Mouse (Mus musculus) heart, adult 18-20 months (tissue): ENCODE results near the gene Stk11. TPM values are rescaled to one million over a fixed set of nuclear protein-coding genes. Genes with fewer than 3 reads are reported as not detected.
"Not testable (repeated sequence)": the region's sequence is repeated elsewhere in the genome, so short reads cannot be mapped to it uniquely, and the experiment has no call there.

Source experiments
- DNase-seq, 2 experiments: peaks; one replicate each; pipeline ENCODE4 v3.0.0; 2021 to 2022; ENCODE audit warnings: mixed read lengths in 1 of 2
- total RNA-seq, 2 experiments: library from RNA; stranded (reverse); gene quantifications; 2 replicates each; pipeline ENCODE4 v1.2.3; 2021

Gene Stk11
- total RNA-seq, 2 experiments from 2014 or later: 127 to 149 TPM

DNA sequence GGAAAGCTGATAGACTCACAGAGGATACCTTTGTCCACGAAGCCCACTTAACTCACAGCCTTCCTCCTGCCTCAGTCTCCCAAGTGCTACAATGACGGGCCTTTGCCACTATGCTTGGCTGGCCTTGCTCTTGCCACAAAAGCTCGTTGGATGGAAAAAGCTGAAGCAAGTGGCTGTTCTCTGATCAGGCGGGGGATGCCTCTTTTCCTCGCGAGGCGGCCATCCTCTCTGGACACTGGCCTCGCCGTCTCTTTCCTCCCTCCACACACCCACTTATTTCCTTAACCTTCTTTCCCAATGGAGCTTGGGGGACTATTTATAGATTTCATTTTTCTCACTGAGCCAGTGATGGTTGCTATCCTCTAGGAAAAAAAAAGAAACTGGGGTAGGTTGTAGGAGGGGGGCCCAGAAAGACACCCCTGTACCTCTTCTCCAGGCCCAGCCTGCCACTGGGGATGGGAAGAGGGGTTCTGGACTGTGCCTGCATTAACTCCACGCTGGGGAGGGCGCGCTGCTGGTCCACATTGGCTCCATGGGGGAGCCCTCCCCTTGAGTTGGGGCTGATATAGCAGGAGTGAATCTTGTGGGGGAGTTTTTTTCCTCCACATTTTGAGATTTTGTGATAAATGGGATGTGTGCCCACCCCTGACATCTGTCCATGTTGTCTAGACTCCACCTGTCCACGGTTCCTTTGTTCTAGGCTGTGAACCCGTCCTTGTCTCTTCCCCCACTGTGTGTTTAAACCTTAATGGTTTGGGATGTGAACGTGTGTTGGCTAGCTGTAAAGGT is 41.7 kb downstream of the Stk11 start:
- DNase-seq: no peak

DNA sequence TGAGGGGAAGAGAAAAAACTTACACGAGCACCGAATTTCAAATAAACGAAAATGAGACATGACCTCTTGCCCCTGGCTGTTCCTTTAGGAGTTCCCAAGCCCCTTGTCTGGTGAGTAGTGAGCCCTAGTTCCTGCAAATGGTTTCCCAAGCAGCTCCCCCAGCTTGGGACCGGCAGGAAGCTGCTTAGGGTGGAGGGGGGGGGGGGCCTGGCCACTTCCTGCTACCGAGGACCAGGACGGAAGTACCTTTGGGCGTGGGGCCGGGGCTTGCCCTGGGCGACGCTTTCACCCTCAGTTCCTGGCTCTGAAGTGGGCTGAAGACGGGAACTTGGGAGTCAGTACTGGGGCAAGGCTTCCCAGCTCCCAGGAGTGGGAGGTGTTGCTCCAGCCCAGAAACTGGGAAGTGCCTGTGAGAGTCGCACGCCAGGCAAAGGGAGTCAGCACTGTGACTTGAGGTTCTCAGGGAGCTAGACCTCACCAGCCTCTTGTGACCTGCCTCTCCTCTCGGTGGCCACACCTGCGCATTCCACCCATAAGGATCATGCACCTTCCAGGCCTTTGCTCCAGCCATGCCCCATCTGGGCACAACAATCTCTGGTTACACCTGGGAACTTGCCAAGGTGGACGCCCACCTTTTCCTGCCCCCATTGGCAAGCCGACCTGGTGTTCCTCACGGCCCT is 42.8 kb downstream of the Stk11 start:
- DNase-seq: peak; percentile 83 to 92

DNA sequence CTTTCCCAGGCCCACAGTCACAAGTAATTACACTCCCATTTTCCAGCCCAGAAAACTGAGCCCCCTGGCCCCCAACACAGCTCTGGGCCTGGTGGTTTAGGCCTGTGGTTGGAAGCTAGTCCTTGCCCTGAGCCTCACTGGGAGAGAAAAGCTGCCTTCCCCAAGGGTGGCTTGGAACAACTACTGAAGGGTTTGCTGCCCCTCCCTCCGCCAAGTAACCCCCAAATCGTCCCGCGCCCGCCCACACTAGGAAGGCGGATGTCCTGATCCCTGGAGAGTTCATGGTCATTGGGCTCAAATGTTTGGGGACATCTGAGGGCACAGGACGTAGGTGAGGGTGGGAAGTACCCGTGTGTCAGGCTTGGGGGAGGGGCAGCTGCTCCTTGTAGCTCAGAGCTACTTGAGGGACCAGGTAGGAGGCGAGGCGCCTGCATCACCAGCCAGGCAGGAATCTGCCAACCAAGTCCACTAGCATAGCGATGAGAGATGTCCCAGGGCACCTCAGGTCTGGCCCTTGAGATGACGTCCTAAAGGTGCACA is 43.5 kb downstream of the Stk11 start:
- peak in 1 of 2 experiments; percentile 69 for DNase-seq

DNA sequence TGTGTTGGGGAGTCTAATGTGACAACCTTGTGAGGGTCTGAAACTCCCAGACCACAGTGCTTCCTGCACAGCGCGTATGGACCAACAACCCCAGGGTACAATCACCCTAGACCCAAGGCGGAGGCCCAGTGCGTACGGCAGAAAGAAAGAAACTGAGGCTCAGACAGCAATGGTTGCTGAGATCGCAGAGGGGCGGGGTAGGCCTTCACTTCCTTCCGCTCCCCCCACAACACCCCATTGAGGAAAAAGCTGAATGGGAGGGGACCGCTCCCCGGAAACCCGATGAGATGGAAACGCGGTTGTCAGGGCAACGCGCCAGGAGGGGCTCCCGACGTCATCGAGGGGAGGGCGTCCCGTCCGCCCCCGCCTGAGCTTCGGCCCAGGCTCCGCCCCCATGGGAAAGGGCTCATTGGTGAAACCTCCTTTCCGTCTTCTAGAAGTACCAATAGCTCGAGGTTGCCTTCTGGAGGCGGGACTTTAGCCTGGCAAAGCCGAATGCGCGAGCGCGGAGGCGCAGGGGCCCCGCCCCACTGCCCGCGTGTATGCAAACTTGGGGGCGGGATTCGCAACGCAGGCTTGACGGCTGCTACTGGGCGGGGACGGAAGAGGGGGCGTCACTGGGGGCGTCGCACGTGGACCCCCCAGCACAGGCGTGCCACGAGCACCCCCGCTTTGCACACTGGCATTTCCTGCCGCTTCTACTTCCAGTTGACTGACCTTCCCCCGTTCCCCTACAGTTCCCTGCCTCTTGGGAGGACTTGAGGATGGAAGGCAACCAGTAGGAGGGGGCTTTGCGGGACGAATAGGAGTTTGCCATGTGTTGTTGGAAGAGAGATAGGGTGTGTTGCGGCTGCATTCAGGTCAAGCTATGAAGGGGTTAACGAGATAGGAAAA is 44.2 kb downstream of the Stk11 start:
- peak; percentile 99 to 100 for DNase-seq

DNA sequence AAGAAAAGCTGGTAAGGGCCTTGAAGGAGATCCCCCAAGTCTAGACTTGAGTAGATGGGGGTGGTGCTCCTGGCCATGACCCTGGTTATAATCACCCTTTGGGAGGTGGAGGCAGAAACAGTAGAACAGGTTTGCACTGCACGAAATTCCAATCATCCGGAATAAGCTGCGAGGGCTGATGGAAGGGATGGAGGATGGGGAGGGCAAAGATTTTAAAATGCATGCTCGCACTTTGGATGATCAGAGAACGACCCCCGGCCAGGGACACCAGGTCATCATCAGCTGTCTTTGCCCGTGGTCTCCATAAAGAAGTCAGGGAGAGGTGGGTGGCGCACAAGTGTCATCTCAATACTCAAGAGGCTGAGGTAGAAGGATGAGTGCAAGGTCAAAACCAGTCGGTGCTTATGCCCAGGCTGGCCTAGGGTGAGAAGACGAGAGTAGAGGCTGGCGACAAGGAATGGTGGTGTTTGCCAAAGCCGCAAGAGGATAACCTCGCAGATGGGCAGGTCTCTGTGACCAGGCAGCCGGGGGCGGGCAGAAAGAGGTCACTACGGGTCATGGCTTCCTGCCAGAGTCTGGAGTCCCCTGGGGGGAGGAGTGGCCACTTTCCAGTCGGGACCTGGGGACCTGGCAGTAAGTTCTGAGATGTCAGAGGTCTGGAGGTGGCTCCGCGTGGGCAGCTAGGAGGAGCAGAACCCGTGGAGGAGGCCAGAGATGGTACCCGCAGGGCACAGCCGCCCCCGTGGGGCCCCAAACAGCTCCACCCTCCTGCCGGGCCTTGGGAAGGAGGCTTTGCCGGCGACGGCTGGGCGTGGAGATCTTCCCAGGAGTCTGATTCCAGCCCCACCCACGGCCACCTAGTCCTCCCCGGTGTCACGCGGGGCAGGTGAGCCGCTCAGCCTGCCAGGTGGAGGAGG is 45.1 kb downstream of the Stk11 start:
- DNase-seq: peak; percentile 91

DNA sequence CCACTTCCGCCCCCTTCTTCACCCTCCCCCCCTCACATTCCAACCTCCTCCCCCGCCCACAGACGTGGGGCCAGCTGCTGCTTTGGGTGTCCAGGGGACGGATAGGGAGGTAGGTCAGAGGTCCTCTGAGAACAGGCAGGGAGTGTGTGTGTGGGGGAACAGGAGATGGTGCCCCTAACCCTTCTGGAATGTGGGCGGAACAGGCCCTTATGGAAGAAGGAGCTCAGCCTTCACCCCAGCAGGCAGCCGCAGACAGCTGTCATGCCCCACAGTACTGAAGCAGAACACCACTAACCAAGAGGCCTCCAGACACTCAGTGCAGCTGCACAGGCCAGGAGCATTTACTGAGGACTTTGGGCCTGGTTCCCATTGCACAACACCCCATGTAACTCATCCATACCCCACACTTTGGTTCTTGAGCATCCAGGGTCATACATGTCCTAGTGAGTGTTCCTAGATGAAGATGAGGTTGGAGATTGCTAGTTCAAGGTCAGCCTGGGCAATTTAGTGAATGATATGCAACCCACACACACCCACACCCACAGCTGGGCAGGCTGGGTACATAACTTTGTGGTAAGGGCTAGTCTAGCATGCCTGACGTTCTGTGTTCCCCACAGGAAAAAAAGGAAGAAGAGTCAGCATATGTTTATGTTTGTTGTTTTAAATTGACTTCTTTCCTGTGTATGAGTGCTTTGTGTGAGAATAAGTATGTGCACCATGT is 46.1 kb downstream of the Stk11 start:
- DNase-seq: peak in 1 of 2 experiments; percentile 59

DNA sequence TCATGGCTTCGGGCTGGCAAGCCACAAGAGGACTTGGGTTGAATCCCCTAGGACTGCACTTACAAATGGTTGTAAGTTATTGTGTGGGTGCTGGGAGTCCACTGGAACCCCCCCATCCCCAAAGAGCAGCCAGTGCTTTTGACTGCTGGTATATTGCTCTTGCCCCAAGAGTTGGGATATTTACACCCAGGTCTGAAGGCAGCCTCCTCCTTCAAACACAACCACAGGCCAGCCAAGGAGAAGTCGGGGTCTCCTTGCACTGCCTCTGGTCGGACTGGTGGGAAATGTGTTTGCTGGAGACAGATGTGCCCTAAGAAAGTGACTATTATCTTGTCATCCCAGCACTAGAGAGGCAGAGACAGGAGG is 46.6 kb downstream of the Stk11 start:
- no peak for DNase-seq

DNA sequence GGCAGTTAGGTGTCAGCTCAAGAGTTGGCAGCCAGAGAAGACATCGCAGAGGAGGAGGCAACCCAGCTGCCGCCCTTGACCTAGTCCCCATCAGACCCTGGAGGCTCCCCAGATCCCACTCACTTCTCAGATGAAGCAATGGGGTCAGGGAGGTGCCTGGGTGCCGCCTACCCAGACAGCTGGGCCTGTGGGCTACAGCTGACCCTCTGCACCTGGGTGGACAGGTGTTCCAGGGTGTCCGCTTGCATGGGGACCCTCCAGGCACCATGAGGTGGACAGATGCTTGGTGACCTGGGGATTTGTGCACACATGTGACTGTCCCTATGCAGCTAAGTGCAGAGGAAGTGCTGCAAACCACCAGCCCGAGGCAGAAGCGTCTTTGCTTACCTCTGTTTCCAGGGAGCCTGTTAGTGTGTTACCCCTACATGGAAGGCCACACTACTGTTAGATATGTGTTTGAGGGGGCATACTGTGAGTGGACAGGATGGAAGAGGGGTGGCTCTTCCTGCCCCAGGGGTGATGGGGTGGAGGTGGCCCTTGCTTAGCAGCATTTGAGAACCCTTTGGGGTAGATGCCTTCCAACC is 47.2 kb downstream of the Stk11 start:
- DNase-seq: peak in 1 of 2 experiments; percentile 14

DNA sequence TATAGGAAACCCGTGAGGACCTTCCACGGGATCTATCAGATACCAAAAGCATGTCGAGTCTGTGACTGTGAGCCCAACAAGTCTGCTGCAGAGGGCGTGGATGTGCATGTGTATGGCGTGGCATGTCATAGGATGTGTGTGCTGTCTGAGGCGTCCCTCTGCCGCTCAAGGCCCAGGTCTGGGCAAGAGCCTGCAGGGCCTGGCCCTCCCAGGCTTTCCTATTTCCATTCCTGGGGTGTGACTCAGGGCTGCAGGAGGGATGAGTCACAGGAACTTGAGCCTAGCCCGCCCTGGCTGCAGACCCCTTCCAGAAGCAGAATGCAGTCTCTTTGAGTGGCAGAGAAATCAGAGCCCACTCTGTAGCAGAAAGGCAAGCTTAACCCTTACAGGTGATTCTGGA is 48.1 kb downstream of the Stk11 start:
- peak in 1 of 2 experiments; percentile 74 for DNase-seq

DNA sequence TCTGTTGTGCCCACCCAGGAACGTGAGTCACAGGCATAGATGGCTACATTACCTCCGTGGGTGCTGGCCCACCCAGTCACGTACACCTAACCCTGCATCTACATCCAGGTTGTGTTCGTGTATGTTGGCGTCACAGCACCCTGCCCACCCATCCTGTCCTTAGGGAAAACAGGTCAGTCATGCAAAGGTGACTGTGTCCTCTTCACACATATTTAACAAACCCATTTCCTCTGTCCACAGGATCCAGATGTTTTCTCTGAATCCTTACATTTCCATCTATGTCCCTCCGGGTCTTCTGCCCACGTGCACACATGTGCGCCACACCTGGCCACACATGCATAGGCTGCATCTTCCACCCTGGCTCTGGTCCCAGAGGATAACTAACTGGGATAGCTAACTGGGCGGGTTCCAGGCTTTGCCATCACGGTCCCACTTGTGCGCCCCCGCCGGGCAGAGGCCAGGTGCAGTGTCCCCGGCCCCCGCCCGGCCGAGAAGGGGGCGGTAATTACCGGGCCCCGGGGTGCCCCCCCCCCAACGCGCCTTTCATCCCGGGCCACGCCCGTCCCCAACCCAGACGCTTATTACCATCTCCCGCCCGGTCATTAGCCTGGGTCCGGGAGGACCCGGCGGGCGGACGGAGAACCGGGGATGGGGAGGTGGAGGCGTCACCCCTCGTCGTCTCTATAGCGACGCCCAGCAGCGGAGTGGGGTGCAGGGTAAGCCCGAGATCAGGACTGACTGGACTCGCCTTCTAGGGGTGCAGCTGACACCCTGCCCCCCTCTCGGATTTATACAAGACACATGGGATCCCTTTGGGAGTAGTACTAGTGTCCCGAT is 48.8 kb downstream of the Stk11 start:
- DNase-seq: peak in 1 of 2 experiments; percentile 44

DNA sequence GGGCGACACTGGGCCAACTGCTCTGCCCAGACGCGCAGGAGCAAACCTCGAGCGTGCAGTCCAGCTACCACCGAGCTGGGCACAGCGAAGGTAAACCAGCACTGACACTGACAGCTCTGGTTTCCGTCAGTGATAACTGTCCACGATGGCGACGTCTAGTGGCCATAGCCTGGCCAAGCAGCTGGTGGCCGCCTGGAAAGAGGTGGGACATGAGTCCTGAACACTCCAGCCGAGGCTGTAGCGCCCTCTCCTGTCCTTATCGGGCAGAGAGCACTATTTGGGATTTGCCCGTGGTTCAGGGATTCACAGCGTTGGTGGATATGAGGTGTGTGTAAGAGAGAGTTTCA is 49.4 kb downstream of the Stk11 start:
- peak; percentile 98 to 99 for DNase-seq

DNA sequence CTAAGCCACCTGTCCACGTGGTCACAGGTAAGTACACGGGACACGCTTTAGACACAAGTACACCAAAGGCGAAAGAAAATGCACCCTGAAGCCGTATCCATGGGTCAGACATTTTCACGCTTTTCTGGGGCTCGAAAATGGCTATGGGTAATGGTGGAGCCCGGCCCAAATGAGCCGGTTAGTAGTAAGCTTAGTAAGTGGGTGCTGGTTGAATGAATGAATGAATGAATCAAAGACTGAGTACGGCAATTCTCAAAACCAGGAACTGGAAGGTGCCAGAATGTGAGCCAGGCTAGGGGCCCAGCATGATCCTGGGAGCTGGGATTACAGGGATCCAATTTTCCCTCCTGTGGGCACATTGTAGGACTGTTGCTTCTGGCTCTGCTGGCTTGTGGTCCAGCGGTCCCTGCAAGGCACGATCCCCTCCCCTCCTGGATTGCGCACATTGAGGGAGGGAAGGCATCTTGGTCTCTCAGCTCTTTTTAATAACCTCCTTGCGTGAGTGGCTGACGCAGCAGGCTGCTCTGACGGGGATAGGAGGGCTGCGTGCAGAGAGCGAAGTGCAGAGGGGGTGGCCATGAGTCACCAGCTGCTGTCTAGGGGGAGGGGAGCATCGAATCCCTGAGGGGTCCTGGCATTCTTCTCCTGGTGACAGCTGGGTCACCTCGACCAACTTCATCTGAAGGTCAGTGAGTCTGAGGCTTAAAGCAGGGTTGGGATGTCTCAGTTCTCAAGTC is 50.0 kb downstream of the Stk11 start, which contains the start of gene Cirbp:
TSS of gene Cirbp (plus strand) at position 594 of the 737 bp plus-strand sequence.
- no peak for DNase-seq

DNA sequence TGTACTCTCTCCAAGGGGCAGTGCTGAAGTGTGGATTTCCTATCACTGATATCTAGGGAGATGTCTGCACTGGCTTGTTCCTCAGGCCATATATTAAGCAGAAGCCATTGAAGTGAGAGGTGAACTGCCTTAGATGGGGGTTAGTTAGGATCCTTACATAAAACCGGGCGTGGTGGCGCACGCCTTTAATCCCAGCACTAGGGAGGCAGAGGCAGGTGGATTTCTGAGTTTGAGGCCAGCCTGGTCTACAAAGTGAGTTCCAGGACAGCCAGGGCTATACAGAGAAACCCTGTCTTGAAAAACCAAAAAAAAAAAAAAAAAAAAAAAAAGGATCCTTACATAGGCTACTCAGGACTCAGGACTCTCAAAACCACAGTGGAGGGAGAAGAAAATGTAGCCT is 50.5 kb downstream of the Stk11 start:
- not testable (repeated sequence) for DNase-seq

DNA sequence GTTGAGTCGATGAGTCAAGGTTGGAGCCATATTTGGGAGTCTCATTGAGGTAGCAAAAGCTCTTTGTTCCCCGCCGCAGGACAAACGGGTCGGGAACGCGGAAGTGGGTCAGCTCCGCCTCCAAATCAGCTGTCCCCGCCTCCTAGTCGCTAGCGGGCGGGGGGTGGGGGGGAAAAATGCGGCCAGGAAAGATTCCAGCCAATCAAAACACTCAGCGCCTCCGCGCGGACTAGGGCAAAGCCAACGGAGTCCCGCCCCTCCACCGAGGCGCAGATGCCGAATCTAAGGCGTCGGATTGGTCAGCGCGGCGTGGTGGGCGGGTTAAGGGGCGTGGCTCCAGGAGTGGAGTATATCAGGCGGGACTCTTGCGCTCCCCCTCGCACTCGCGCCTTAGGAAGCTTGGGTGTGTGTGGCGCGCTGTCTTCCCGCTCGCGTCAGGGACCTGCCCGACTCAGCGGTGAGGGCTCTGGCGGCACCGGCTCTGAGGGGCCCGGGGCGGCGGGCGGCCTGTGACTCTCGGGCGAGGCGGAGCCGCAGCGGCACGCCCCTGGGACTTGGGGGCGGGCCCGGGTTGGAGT is 51.9 kb downstream of the Stk11 start:
- DNase-seq: peak; percentile 99 to 100

DNA sequence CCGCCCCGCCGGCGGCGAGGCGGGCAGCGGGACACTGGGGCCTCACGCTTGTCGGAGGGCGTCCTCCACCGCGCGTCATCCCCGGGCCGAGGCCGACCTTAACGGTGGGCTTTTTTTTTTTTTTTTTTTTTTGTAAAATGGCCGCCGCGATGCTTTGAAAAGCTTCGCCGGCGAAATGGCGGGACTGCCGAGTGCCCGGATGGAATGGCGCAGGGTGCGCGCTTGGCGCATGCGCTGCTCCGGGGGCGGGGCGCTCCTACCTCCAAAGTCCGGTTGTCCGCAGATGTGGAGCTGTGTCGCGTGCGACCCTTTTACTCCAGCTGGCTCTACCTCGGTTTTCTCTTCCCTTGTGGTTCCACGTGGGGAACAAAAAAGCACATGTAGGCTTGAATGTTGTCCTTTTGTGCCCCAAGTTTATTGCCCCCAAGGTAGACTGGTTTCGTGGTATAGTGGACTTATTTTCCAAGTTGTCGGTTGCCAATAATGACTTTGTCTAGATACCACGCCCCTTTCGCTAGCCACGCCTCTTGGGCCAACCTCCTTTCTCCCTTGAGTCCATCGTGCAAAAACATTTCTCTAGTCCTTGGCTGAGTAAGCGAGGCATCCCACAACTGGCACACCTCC is 52.5 kb downstream of the Stk11 start:
- peak; percentile 94 to 96 for DNase-seq

DNA sequence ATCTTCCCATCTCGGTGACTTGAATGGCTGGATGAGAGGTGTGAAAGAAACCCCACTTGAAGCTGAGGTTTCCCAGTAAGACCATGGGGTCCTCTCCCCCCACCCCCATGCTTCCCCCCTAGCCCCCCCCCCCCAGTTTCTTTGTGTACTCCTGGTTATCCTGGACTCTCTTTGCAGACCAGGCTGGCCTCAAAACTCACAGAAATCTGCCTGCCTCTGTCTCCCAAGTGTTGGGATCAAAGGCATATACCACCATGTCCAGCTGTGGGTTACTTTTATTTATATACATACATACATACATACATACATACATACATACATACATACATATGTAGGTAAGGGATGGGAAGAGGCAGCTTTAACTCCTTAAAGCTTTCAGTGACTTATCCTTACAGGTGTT is 53.5 kb downstream of the Stk11 start:
- DNase-seq: no peak

DNA sequence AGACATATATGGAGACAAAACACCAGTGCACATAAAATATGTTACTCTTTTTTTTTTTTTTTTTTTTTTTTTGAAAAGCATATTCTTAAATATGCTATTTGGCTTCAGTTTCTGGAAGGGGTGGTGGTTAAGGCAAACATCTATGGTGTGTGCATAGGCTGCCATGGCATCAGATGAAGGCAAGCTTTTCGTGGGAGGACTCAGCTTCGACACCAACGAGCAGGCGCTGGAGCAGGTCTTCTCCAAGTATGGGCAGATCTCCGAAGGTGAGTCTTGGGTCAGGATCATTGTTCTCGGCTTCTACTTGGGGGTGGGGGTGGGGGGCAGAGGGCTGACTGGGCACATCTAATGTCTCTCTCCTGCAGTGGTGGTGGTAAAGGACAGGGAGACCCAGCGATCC is 54.0 kb downstream of the Stk11 start:
- no peak for DNase-seq

DNA sequence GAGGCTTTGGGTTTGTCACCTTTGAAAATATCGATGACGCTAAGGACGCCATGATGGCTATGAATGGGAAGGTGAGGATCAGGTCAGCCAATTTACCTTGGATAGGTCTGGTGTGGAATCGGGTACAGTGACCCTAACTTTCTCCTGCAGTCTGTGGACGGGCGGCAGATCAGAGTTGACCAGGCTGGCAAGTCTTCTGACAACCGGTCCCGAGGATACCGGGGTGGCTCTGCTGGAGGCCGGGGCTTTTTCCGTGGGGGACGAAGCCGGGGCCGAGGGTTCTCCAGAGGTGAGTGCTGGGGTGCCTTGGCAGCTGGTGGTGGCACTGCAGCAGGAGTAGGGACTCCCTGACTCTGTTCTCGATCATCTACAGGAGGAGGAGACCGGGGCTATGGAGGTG is 54.4 kb downstream of the Stk11 start:
- DNase-seq: no peak
